Mouse (Mus musculus) neutrophil, adult 59 days (primary cell): ENCODE data around the gene Vgll1. TPM values are rescaled to one million over a fixed set of nuclear protein-coding genes. Genes with fewer than 3 reads are reported as not detected.

ENCODE experiments used
- total RNA-seq, 2 experiments: library from RNA; stranded (reverse); gene quantifications; 1 replicate in 1 of 2; 2 replicates in 1 of 2; pipeline ENCODE4 v1.2.4; 2023

Vgll1 gene
- not detected for total RNA-seq

DNA sequence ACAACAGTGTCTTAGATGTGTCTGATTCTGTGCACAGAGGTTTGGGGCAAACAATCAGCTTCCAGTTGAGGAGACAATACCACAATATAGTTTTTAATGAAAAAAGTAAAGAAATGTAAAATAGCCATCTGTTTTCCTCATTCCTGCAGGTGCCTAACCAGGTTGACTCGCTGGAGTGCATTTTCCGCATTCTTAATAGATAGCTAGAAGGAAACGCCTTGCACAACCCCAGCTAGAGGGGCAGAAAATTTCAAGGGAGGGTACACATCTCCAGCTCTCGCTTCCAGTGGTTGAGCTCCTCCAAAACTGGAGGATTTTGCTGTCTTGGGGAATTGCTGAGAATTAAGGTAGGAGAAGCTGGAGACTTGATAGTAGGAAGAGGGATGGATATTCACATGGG, at the start of gene Vgll1:
Gene Vgll1, plus strand, starts transcription at position 301 of the 400 bp plus-strand sequence.

DNA sequence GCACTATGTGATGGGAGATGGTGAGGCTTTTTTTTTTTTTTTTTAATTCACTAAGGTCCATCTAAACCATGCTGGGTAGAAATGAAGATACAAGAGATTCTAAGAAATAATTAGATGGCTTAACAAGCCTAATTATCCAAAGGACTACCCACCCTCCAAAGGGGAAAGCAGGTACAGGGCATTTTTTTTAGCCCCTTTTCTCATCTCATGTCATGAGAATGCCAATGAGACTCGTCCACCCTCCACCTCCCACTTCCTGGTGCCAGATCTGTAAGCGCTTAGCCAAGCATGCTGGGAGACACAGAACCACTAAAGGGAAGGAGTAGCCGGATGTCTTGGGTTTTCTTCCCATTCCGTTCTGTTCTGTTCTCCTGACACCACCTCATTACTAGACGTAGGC, 45.1 kb upstream of the Vgll1 start, which contains the start of gene Brs3:
Gene Brs3, plus strand, starts transcription at position 301 of the 400 bp plus-strand sequence.

DNA sequence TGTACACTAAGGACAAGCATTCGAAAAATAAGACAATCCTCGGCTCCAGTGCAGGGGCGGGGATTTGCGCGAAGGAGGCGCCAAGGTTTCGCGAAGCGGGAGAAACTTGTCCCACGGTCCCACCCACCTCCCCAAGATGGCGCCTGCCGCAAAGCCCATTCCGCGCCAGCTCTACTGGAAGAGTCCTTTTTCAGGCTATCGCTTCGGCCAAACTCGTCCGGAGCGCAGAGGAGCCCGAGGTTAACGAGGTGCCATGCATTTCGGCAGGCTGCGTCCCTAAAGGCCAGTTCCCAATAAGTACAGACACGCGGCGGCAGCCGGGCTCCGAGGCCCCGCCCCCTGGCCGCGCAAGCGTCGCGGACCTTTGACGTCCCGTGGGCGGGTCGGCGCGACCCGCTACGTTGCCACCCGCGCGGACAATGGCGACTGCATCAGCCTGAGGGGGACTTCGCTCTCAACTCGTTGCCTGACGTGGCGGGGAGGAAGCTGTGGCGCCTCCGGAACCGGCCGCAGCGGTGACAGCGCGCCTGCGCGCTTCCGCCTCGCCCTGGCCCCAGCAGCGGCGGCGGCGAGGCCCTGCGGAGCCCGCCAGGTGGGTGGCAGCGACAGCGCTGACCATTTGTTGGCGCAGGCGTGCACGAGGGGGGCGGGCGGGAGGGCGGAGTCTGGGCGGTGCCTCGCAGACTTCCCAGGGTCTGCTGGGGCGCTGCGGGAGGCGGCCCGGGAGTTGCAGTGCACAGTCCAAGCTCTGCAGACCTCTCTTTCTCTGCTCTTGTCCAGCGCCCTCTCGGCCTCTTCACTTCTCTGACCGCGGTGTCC, 34.5 kb upstream of the Vgll1 start, which contains the start of gene Htatsf1:
Gene Htatsf1, plus strand, starts transcription at position 410 of the 819 bp plus-strand sequence.

Other genes with a start within 250 kb of the Vgll1 start
- gene Adgrg4, start 217.9 kb upstream of the Vgll1 start, total RNA-seq: not detected
- not detected for gene Brs3, start 45.0 kb upstream of the Vgll1 start, total RNA-seq
- 10 to 100 TPM; 14.2 to 19.2 TPM for gene Htatsf1, start 34.5 kb upstream of the Vgll1 start, total RNA-seq
- gene Cd40lg, start 124.0 kb downstream of the Vgll1 start, total RNA-seq: not detected